Mouse (Mus musculus) small intestine, adult 2 months (tissue): ENCODE results near the gene Csnk1g2. TPM values are rescaled to one million over a fixed set of nuclear protein-coding genes. Genes with fewer than 3 reads are reported as not detected.

Experiments used
- H3K27ac ChIP-seq: fragments of 200-500 bp; 2 replicates; pipeline ENCODE4 v1.5.1; 2012; ENCODE audit warnings: low read depth, low read length, control low read depth, inconsistent platforms; ENCODE audit not compliant: insufficient read depth
- H3K27me3 ChIP-seq: fragments of 200-500 bp; 2 replicates; pipeline ENCODE4 v1.6.1; 2012; ENCODE audit warnings: mild to moderate bottlenecking, moderate library complexity, low read length, inconsistent platforms; ENCODE audit not compliant: control insufficient read depth, insufficient read depth
- H3K36me3 ChIP-seq: fragments of 200-500 bp; 2 replicates; pipeline ENCODE4 v1.6.1; 2012; ENCODE audit warnings: mild to moderate bottlenecking, low read length, control low read depth, inconsistent platforms; ENCODE audit not compliant: control insufficient read depth, insufficient read depth
- H3K4me1 ChIP-seq: fragments of 200-500 bp; 2 replicates; pipeline ENCODE4 v1.6.1; 2012; ENCODE audit warnings: low read length, inconsistent platforms, mixed read lengths; ENCODE audit not compliant: control insufficient read depth, insufficient read depth, insufficient read length
- H3K4me3 ChIP-seq: fragments of 200-500 bp; 2 replicates; pipeline ENCODE4 v1.5.1; 2012; ENCODE audit warnings: low read depth, mild to moderate bottlenecking, control low read depth, inconsistent platforms, low read length, moderate library complexity
- CTCF ChIP-seq: fragments of 200-500 bp; IDR thresholded peaks from 2 replicates; pipeline ENCODE4 v1.5.1; 2012; ENCODE audit warnings: low read depth, mild to moderate bottlenecking, control low read depth, inconsistent platforms, low read length, moderate library complexity, mixed read lengths; ENCODE audit not compliant: insufficient replicate concordance, insufficient read length; ENCODE audit errors: extremely low read depth
- POLR2A ChIP-seq: fragments of 200-500 bp; IDR thresholded peaks from 2 replicates; pipeline ENCODE4 v1.6.1; 2012; ENCODE audit warnings: low read depth, mild to moderate bottlenecking, control low read depth, inconsistent platforms, low read length, moderate library complexity
- WGBS: fragments of 180-500 bp; shearing (Covaris S2); methylation state at CpG from one replicate; pipeline ENCODE4 v1.1.7; 2018; 5-methylcytosine and 5-hydroxymethylcytosine counted together
- polyA plus RNA-seq: library from polyadenylated mRNA; depleted of rRNA; stranded (reverse); fragments of >200 nt; gene quantifications from 2 replicates; pipeline ENCODE4 v1.2.3, GENCODE M21; 2012

Csnk1g2 gene
- polyA plus RNA-seq, 1 experiment: 266 TPM

DNA sequence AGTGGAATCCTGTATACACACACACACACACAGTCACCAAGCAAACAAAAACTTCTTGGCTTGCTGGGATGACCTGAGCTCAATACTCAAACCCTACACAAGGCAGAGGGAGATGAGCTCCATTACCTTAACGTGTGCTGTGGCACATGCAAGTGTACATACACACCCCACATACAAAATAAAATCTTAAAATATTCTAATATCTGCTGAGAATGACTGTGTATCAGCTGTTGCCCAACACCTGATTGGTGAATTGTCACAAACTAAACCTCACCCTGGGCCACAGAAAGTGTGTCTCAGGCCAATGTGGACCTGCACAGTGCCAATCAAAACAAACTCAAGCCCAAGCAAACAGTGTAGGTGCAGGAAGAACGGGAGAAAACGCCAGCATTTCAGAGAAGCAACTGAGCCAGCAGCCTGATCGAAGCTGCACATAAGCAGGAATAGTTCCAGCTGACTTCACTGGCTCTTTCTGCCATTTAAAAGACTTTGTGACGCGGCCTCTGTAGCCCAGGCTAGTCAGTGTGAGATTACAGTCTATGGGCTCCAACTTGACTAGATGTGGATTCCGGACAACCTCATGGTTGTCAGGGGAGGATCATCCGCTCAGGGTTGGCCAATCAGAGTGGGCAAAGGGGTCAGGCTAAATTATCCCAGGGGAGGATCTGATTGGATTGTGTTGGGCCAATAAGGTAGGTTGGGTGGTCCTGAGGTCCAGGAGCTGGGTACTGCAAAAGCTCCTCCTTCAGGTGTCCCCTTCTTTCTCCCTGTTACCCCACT, 3.0 kb upstream of the Csnk1g2 start:
- peaks cover 9% of the 10 kb centered on the region for H3K36me3 ChIP-seq
- TF ChIP-seq CTCF: no peak
- H3K4me3 ChIP-seq: no peak overlapping the region
- 71% methylated on average over 8 of the region's 8 CpGs for WGBS
- H3K27ac ChIP-seq: no peak overlapping the region
- no peaks in the 10 kb centered on the region for H3K27me3 ChIP-seq
- H3K4me1 ChIP-seq: peaks cover 25% of the 10 kb centered on the region

DNA sequence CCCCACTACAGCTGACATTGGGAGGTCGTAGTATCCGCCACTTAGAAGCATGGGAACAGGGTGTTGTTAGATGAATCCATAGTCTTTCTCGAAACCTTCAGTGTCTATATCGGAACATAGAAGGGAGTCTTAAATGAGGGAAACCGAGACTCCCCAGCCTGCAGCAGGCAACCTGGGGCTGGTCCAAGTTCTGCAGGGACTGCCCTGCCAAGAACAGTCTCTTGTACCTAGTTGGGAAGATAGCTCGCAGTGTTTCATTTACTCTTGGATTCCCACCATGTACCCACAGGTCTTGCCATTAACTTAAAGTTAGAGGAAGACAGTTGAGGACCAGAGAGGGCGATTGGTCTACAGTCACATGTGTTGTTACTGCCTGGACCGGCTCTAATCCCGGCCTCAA, 2.3 kb upstream of the Csnk1g2 start:
- TF ChIP-seq CTCF (no peak), POLR2A (no peak)
- Histone ChIP-seq H3K36me3 (peaks cover 5% of the 10 kb centered on the region), H3K27ac (no peak overlapping the region), H3K4me1 (peaks cover 29% of the 10 kb centered on the region), H3K27me3 (no peaks in the 10 kb centered on the region), H3K4me3 (no peak overlapping the region)
- WGBS: 88% methylated on average over 9 of the region's 9 CpGs

- 57% methylated on average over 16 of the region's 16 CpGs for WGBS
- H3K4me3 ChIP-seq: peak overlapping the region; percentile 71
- peak overlapping the region; percentile 94 for H3K27ac ChIP-seq
- TF ChIP-seq CTCF (no peak), POLR2A (no peak)
- peaks cover 30% of the 10 kb centered on the region for H3K4me1 ChIP-seq
- H3K36me3 ChIP-seq: no peaks in the 10 kb centered on the region
- H3K27me3 ChIP-seq: no peaks in the 10 kb centered on the region
Observed at GRCm38 (mm10) chr10:80620796-80621689, 1.6 kb upstream of the Csnk1g2 start.

GRCm38 (mm10) chr10:80621690-80621939, 1.0 kb upstream of the Csnk1g2 start:
- 2% methylated on average over 9 of the region's 9 CpGs for WGBS
- peaks cover 30% of the 10 kb centered on the region for H3K4me1 ChIP-seq

GRCm38 (mm10) chr10:80621940-80622660, 538 bp upstream of the Csnk1g2 start:
- H3K36me3 ChIP-seq: no peaks in the 10 kb centered on the region
- TF ChIP-seq CTCF: peak; percentile 5; the same call in 1 of the 2 replicates
- peak; percentile 89 for TF ChIP-seq POLR2A
- peak overlapping the region; percentile 94 for H3K27ac ChIP-seq
- under 1% methylated on average over 64 of the region's 64 CpGs for WGBS
- no peaks in the 10 kb centered on the region for H3K27me3 ChIP-seq
- H3K4me3 ChIP-seq: peak overlapping the region; percentile 71
- peaks cover 31% of the 10 kb centered on the region for H3K4me1 ChIP-seq

More at GRCm38 (mm10) chr10:80621690-80621939, 1.0 kb upstream of the Csnk1g2 start:
- Histone ChIP-seq H3K4me3 (peak overlapping the region; percentile 71), H3K27me3 (no peaks in the 10 kb centered on the region), H3K27ac (peak overlapping the region; percentile 94), H3K36me3 (no peaks in the 10 kb centered on the region)
- no peak for TF ChIP-seq POLR2A
- TF ChIP-seq CTCF: no peak

DNA sequence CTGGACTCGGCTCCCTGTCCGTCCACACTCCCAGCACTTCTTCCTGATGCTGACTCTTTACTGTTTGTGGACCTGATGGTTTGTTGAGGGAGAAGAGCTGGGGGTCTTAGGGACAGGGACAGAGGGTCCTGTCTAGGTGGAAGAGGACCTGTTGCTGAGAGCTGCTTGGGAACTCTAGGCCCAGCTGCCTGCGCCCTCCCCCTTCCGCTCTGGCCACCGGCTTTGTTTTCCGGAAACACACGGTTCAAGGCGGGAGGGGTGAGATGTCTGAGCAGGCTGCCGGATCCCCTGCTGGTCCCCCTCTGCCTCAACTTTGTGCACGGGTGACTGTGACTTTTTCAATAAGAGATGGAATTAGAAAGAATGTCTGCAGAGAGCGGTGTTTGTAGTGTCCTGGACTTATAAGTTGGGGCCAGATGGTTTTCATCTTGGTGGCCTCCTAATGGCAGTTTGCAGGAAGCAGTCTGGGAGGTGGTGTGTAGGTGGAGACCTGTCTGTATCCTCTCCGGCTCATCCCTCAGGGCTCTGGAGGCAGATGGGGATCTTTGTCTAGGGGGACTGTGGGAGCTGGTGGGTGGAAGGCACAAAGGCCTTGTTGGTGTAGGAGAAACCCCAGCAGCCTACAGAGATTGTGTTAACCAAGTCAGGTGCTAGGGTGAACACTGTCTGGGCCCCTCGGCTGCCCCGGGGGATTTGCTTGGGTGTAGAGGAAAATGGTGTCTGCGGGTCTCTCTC, 986 bp downstream of the Csnk1g2 start:
- 11% methylated on average over 15 of the region's 15 CpGs for WGBS
- H3K27ac ChIP-seq: peak overlapping the region; percentile 89
- peaks cover 28% of the 10 kb centered on the region for H3K4me1 ChIP-seq
- H3K27me3 ChIP-seq: no peaks in the 10 kb centered on the region
- H3K36me3 ChIP-seq: no peaks in the 10 kb centered on the region
- H3K4me3 ChIP-seq: peak overlapping the region; percentile 69
- TF ChIP-seq CTCF: peak; percentile 9; the same call in 1 of the 2 replicates
- TF ChIP-seq POLR2A: 0 out of 2 replicates have a peak, but pooled peaks have one; percentile 15

DNA sequence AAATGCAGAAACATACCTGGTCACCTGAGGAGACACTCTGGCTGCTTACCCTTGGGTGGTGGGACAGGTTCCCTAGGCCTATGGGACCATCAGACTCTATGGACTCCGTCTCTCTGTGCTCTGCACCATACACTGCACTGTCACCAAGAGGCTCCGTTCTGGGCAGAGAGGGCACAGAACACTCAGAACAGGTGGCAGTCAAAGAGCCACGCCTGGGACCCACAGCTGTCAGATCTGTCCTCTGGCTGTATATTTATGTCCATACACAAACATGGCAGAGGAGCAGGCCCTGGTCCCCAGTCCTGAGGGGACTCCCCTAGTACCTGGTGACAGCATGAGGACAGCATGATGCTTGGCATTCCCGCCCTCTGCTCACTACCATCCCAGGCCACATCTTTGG, 3.1 kb downstream of the Csnk1g2 start:
- H3K4me1 ChIP-seq: peaks cover 28% of the 10 kb centered on the region

More for the DNA sequence above, 3.1 kb downstream of the Csnk1g2 start:
- TF ChIP-seq POLR2A (no peak), CTCF (no peak)
- H3K27me3 ChIP-seq: no peaks in the 10 kb centered on the region
- WGBS: 53% methylated on average over 4 of the region's 4 CpGs
- H3K4me3 ChIP-seq: no peak overlapping the region
- H3K36me3 ChIP-seq: no peaks in the 10 kb centered on the region
- H3K27ac ChIP-seq: peak overlapping the region; percentile 78
